Mouse (Mus musculus): Measurements from ENCODE around the gene Epdr1.
"Not testable (repeated sequence)": the region's sequence is repeated elsewhere in the genome, so short reads cannot be mapped to it uniquely, and the experiment has no call there.

The Epdr1 gene

DNA sequence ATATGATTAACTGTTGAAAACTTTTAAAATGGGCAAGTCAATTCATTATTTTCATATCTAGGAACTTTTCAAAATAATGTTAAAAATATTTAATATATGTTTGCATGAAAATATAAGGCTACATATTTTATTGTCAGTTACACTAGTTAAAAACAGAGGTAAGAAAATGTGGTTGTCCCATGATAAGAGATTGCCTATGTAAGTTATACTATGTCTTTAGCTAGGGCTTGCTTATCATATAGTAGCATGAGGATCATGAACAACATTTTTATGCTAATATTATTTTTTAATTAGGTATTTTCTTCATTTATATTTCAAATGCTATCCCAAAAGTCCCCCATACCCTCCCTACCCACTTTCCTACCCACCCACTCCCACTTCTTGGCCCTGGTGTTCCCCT, 14.8 kb downstream of the Epdr1 start:
- DNase-seq (ENCODE audit: low spot score in 2 of 2) = no peak

DNA sequence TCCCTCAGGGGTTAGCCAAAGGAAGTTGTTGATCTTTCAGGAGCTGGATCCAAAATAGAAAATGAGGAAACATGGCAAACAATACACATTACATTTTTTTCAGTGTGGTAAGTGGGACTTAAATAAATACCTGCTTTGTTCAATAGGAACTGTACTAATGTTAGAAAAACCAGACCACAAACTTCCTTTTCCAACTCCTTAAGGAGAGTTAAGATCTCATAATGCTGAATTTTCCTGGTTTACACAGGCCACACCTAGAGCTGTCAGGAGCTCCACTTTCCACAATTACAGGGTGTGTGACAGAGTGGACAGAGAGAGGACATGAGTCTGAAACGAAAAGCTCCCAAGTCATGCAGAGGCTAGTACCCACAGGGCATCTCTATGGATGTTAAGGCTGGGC, 16.0 kb downstream of the Epdr1 start:
- no peak for DNase-seq (ENCODE audit: low spot score in 2 of 2)

DNA sequence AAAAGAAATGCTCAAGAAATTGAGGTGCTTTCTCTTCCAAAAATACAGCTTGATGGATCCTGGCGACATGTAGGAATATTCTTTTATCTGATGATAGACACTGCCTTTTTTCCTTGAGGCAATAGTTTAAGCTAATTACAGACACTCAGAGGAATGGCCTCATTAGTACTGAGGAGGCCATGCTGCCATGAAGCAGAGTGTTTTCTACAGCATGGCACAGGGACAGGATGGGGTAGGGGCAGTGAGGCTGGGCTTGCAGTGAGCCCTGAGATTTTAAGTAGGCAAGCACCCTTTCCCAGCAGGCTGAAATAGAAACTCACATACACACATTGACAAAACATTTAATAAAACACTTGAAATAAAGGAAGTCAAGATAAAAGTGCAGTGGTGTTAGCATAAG, 17.2 kb downstream of the Epdr1 start:
- DNase-seq (ENCODE audit: low spot score in 2 of 2) = no peak

DNA sequence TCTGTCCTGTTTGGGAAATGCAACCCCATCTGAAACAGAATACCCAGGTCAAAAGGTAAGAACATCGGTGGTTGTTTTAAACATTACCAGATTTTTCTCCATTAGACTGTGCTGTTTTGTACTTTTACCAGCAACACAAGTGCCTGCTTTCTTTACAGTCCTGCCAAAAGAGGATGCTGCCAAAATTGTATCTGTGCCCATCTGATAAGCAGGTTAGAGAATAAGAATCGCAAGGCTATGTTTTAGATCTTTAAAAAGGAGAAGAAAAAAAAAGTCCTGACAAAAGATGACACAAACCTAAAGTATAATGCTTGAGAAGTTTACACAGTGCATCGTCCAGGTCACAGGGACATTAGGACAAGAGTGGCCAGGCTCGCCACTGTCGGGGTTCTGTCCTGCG, 20.5 kb downstream of the Epdr1 start:
- DNase-seq (ENCODE audit: low spot score in 2 of 2) = no peak

DNA sequence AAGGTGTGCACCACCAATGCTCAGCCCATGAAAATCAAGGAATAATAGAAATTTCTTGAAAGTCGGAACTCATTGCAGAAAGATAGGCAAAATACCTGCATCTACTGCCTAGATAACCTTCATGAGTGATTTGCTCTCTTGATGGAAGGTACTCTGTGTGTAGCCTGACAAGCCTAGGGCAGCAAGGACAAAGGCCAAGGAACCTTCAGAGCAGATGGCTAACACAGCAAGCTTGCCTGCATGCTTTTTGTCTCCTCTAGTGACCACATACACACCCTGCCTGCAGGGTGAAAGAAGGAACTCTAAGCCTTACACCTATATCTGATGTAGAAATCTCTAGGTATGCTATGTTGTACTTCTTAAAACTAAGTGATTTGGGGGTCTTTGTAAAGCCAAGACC, 24.6 kb downstream of the Epdr1 start:
- no peak for DNase-seq (ENCODE audit: low spot score in 2 of 2)

DNA sequence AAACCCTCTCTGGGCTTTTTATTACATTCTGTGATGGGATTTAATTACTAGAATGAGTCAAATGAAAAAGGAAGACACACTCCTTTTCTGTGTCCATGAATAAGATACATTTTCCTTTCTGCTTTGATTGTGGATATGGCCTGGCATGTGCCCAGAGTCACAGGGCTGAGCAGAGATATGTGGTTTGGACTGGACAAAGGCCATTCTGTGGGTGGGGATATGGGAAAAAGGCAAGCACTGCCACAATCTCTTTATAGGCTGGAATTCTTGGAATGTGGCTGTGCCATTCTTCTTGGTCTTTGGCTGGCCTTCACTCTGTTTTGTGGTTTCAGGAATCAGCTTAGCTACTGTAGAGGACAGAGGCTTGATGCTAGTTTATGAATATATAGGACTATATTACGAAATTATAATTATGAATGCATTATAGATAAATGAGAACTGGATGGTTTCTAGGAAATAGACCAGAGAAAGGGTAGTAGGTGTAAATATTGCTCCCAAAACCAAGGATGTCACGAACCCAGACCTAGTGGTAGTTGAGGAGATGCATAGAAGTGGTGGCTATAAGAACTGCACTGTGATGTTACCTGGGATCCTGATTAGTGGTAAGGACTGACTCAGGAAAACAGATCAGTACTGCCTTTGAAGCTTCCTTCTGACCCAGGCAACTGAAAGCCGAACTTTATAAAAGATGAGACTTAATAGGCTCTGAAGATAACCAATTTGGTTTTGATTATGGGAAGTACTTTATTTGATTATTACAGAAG, 28.5 kb downstream of the Epdr1 start:
- no peak for DNase-seq (ENCODE audit: low spot score in 2 of 2)

DNA sequence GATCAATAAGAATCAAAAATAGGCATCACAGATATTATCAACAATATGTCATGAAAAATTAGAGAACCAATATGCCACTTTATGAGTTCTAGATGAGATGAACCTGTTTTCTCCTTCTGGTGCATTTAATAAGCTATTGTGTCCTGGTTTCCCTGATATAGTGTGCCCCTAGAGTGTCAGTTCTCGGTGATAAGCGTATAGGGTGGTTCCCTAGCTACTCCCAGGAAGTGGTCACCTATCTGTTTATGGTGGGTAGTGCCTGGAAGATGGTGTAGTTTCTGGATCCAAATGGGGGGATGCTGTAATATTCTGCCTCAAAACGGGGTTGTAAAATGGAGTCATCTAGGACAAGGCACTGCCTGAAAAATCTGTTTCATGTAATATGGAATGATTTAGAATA, 43.8 kb downstream of the Epdr1 start:
- DNase-seq (ENCODE audit: low spot score in 2 of 2) = no peak

DNA sequence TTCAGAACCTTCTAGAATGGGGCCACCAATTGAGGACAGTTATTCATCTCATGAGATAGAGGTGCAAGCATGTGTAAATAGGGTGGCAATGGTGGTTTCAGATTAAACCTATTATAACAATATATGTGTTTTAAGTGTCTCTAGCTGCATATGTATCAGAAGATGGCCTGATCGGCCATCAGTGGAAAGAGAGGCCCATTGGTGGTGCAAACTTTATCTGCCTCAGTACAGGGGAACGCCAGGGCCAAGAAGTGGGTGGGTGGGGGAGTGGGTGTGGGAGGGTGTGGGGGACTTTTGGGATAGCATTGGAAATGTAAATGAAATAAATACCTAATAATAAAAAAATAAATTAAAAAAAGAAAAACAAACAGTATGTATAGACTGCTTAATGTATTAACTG, 45.0 kb downstream of the Epdr1 start:
- DNase-seq (ENCODE audit: low spot score in 2 of 2) = not testable (repeated sequence)

DNA sequence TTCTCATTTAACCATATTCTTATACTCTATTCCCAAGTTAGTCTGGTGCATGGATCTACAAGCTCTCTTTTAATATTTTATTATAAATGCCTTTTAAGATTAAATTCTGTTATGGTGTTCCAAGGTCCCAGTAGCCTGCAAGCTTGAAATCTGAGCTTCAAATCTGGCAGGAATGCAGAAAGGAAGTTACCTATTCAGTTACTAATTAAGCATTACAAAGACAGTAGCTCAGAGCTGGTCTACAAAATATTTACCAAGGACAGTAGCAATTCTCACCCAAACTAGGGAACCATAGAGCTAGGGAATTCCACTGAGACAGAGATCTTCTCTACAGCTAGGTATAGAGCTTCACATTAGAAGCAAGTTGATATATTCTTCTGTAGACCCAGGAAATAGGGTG, 49.6 kb downstream of the Epdr1 start:
- not testable (repeated sequence) for DNase-seq (ENCODE audit: low spot score in 2 of 2)

DNA sequence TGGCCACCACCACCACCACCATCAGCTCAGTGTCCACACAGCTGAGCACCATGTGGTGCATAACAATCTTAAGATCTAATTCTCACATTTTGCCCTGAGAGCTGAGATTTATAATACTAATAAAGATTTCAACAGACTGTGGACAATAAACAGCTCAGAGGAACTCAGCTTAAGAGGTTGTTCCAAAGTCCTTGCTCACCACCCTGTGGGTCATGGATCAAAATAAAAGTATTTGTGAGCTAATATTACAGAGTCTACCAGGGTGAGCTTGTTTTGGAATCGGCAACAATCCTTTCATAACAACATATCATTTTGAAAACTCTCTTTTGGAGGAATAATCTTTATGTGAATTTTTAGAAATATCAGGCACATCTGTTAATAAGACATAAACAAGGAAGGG, 57.2 kb downstream of the Epdr1 start:
- no peak for DNase-seq (ENCODE audit: low spot score in 2 of 2)

DNA sequence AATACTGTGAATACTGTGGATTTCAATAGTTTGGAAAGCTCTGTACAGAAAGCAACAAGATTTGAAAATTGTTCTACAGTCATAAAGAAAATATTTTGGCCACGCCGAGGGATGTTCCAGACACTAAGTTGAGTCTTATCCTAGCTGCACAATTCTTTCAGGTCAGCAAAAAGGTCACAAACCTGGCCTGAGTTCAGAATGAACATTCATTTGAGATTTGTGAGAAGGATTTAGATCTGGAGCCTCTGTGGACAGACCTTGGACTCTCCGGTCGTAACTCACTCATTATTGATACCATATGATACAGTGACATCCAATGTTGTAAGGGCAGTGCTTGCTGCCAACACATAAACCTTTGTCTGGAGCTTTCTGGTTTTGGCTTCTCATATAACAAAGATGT, 64.3 kb downstream of the Epdr1 start:
- no peak for DNase-seq (ENCODE audit: low spot score in 2 of 2)

All from frontal cortex, postnatal 10 days (tissue).